Mouse (Mus musculus) MEL (cell line): ENCODE results near the gene Rspry1. TPM values are rescaled to one million over a fixed set of nuclear protein-coding genes. Genes with fewer than 3 reads are reported as not detected.

Source experiments
- DNase-seq: peaks from one replicate; pipeline ENCODE4 v3.0.0; 2011; ENCODE audit warnings: low read depth, low spot score
- H3K27ac ChIP-seq: 2 replicates; pipeline ENCODE4 v1.5.1; 2012; ENCODE audit warnings: low read depth, mild to moderate bottlenecking, control low read depth, low read length, moderate library complexity; ENCODE audit not compliant: control insufficient read depth
- H3K27me3 ChIP-seq, 2 experiments: fragments of 150-350 bp in 1 of 2; sonication (generic) in 1 of 2; 2 replicates each; pipeline ENCODE4 v1.6.1; 2012; ENCODE audit warnings: low read length in 2 of 2, mild to moderate bottlenecking in 2 of 2, improper control_type of control experiment in 1 of 2, moderate library complexity in 1 of 2; ENCODE audit not compliant: insufficient read depth in 2 of 2, control insufficient read depth in 1 of 2
- H3K36me3 ChIP-seq, 2 experiments: 2 replicates each; pipeline ENCODE4 v1.6.1; 2012 to 2014; ENCODE audit warnings: low read length in 2 of 2, improper control_type of control experiment in 1 of 2, inconsistent platforms in 1 of 2, mild to moderate bottlenecking in 1 of 2; ENCODE audit not compliant: insufficient read depth in 2 of 2, control insufficient read depth in 1 of 2
- H3K4me1 ChIP-seq, 2 experiments: fragments of 150-350 bp in 1 of 2; sonication (generic) in 1 of 2; 2 replicates each; pipeline ENCODE4 v1.6.1; 2012; ENCODE audit warnings: low read length in 2 of 2, improper control_type of control experiment in 1 of 2, mild to moderate bottlenecking in 1 of 2; ENCODE audit not compliant: insufficient read depth in 2 of 2, control insufficient read depth in 1 of 2
- H3K4me3 ChIP-seq, 2 experiments: fragments of 150-350 bp in 1 of 2; sonication (generic) in 1 of 2; 2 replicates each; pipeline ENCODE4 v1.5.1; 2012; ENCODE audit warnings: low read depth in 2 of 2, low read length in 2 of 2, mild to moderate bottlenecking in 2 of 2, moderate library complexity in 2 of 2, control low read depth in 1 of 2, improper control_type of control experiment in 1 of 2; ENCODE audit not compliant: control insufficient read depth in 1 of 2, insufficient read depth in 1 of 2
- H3K79me2 ChIP-seq: 2 replicates; pipeline ENCODE4 v1.6.1; 2012; ENCODE audit warnings: mild to moderate bottlenecking, low read length, moderate library complexity; ENCODE audit not compliant: control insufficient read depth, poor library complexity, insufficient read depth
- H3K9ac ChIP-seq: 2 replicates; pipeline ENCODE4 v1.6.1; 2012; ENCODE audit warnings: low read depth, mild to moderate bottlenecking, control low read depth, low read length, moderate library complexity; ENCODE audit not compliant: control insufficient read depth, poor library complexity, severe bottlenecking
- H3K9me3 ChIP-seq: fragments of 150-350 bp; sonication (generic); replicated peaks from 2 replicates; pipeline ENCODE4 v1.6.1; 2012; ENCODE audit warnings: mild to moderate bottlenecking, low read length, improper control_type of control experiment, moderate library complexity; ENCODE audit not compliant: insufficient read depth
- CHD2 ChIP-seq: IDR thresholded peaks from 2 replicates; pipeline ENCODE4 v1.6.1; 2011; ENCODE audit warnings: low read length, improper control_type of control experiment
- E2F4 ChIP-seq: IDR thresholded peaks from 2 replicates; pipeline ENCODE4 v1.6.1; 2011; ENCODE audit warnings: low read depth, low read length, improper control_type of control experiment, borderline replicate concordance
- ELF1 ChIP-seq: IDR thresholded peaks from 2 replicates; pipeline ENCODE4 v1.6.1; 2014; ENCODE audit warnings: low read depth, mild to moderate bottlenecking, inconsistent platforms, low read length, improper control_type of control experiment, moderate library complexity
- EP300 ChIP-seq, 2 experiments: IDR thresholded peaks; 2 replicates each; pipeline ENCODE4 v1.6.1; 2011; ENCODE audit warnings: improper control_type of control experiment in 2 of 2, low read length in 2 of 2, low read depth in 1 of 2, mild to moderate bottlenecking in 1 of 2
- ETS1 ChIP-seq: IDR thresholded peaks from 2 replicates; pipeline ENCODE4 v1.6.1; 2012; ENCODE audit warnings: low read depth, mild to moderate bottlenecking, inconsistent platforms, low read length, improper control_type of control experiment, moderate library complexity
- GABPA ChIP-seq: IDR thresholded peaks from 2 replicates; pipeline ENCODE4 v1.6.1; 2012; ENCODE audit warnings: low read depth, mild to moderate bottlenecking, inconsistent platforms, low read length, improper control_type of control experiment, moderate library complexity
- HCFC1 ChIP-seq: IDR thresholded peaks from 2 replicates; pipeline ENCODE4 v1.6.1; 2012; ENCODE audit warnings: low read depth, mild to moderate bottlenecking, inconsistent platforms, low read length, improper control_type of control experiment, moderate library complexity
- JUND ChIP-seq: IDR thresholded peaks from 2 replicates; pipeline ENCODE4 v1.6.1; 2011; ENCODE audit warnings: low read depth, mild to moderate bottlenecking, improper control_type of control experiment, low read length
- KAT2A ChIP-seq: conservative IDR thresholded peaks from 2 replicates; pipeline ENCODE4 v1.6.1; 2012; ENCODE audit warnings: low read depth, low read length, improper control_type of control experiment, inconsistent platforms
- MAFK ChIP-seq: IDR thresholded peaks from 2 replicates; pipeline ENCODE4 v1.6.1; 2011; ENCODE audit warnings: low read depth, mild to moderate bottlenecking, low read length, improper control_type of control experiment, borderline replicate concordance
- MAX ChIP-seq: IDR thresholded peaks from 2 replicates; pipeline ENCODE4 v1.6.1; 2011; ENCODE audit warnings: low read length, improper control_type of control experiment
- MAZ ChIP-seq: IDR thresholded peaks from 2 replicates; pipeline ENCODE4 v1.6.1; 2012; ENCODE audit warnings: low read depth, mild to moderate bottlenecking, inconsistent platforms, low read length, improper control_type of control experiment
- MXI1 ChIP-seq: IDR thresholded peaks from 2 replicates; pipeline ENCODE4 v1.6.1; 2011; ENCODE audit warnings: mild to moderate bottlenecking, low read depth, low read length, improper control_type of control experiment
- MYB ChIP-seq: IDR thresholded peaks from 2 replicates; pipeline ENCODE4 v1.6.1; 2011; ENCODE audit warnings: mild to moderate bottlenecking, low read depth, low read length, improper control_type of control experiment
- MYC ChIP-seq: IDR thresholded peaks from 2 replicates; pipeline ENCODE4 v1.6.1; 2011; ENCODE audit warnings: low read depth, mild to moderate bottlenecking, low read length, improper control_type of control experiment, moderate library complexity
- NELFE ChIP-seq: IDR thresholded peaks from 2 replicates; pipeline ENCODE4 v1.6.1; 2011; ENCODE audit warnings: low read depth, low read length, improper control_type of control experiment
- NRF1 ChIP-seq: IDR thresholded peaks from 2 replicates; pipeline ENCODE4 v1.6.1; 2014; ENCODE audit warnings: low read depth, mild to moderate bottlenecking, inconsistent platforms, low read length, improper control_type of control experiment, moderate library complexity; ENCODE audit not compliant: poor library complexity, insufficient read depth, severe bottlenecking
- POLR2A ChIP-seq, 2 experiments: IDR thresholded peaks; 2 replicates each; pipeline ENCODE4 v1.6.1; 2011 to 2012; ENCODE audit warnings: low read length in 2 of 2, mild to moderate bottlenecking in 2 of 2, control low read depth in 1 of 2, improper control_type of control experiment in 1 of 2, low read depth in 1 of 2, moderate library complexity in 1 of 2; ENCODE audit not compliant: control insufficient read depth in 1 of 2, insufficient read depth in 1 of 2, poor library complexity in 1 of 2
- SIN3A ChIP-seq: IDR thresholded peaks from 2 replicates; pipeline ENCODE4 v1.6.1; 2012; ENCODE audit warnings: low read length, improper control_type of control experiment, inconsistent platforms
- SMC3 ChIP-seq: IDR thresholded peaks from 2 replicates; pipeline ENCODE4 v1.6.1; 2011; ENCODE audit warnings: low read depth, low read length, improper control_type of control experiment
- TBP ChIP-seq: IDR thresholded peaks from 2 replicates; pipeline ENCODE4 v1.8.0; 2011; ENCODE audit warnings: low read depth, low read length, improper control_type of control experiment
- TCF12 ChIP-seq: IDR thresholded peaks from 2 replicates; pipeline ENCODE4 v1.6.1; 2014; ENCODE audit warnings: low read depth, mild to moderate bottlenecking, inconsistent platforms, low read length, improper control_type of control experiment, moderate library complexity
- UBTF ChIP-seq: IDR thresholded peaks from 2 replicates; pipeline ENCODE4 v1.6.1; 2012; ENCODE audit warnings: low read depth, mild to moderate bottlenecking, inconsistent platforms, low read length, improper control_type of control experiment, moderate library complexity, borderline replicate concordance; ENCODE audit not compliant: insufficient read depth
- USF2 ChIP-seq, 2 experiments: IDR thresholded peaks; 2 replicates each; pipeline ENCODE4 v1.6.1; 2011 to 2012; ENCODE audit warnings: improper control_type of control experiment in 2 of 2, low read length in 2 of 2, borderline replicate concordance in 1 of 2, inconsistent platforms in 1 of 2, low read depth in 1 of 2, mild to moderate bottlenecking in 1 of 2; ENCODE audit not compliant: insufficient read depth in 1 of 2
- ZMIZ1 ChIP-seq: IDR thresholded peaks from 2 replicates; pipeline ENCODE4 v1.6.1; 2012; ENCODE audit warnings: low read depth, mild to moderate bottlenecking, inconsistent platforms, low read length, improper control_type of control experiment, moderate library complexity
- ZNF384 ChIP-seq: IDR thresholded peaks from 2 replicates; pipeline ENCODE4 v1.6.1; 2012; ENCODE audit warnings: low read depth, mild to moderate bottlenecking, inconsistent platforms, low read length, improper control_type of control experiment
- polyA plus RNA-seq, 2 experiments: library from polyadenylated mRNA; stranded (reverse) in 1 of 2; unstranded in 1 of 2; fragments of >175 nt in 1 of 2; fragments of >200 nt in 1 of 2; gene quantifications; 2 replicates each; pipeline versions ENCODE4 v1.2.1 to v1.2.4; 2012; ENCODE audit warnings: low replicate concordance in 2 of 2, low read depth in 1 of 2; ENCODE audit not compliant: insufficient read length in 2 of 2, insufficient read depth in 1 of 2, missing spikeins in 1 of 2
- total RNA-seq: library from RNA; depleted of rRNA; stranded (reverse); fragments of 300-350 nt; gene quantifications from 2 replicates; pipeline ENCODE4 v1.2.3, GENCODE M21; 2012

Rspry1 gene
- total and polyA plus RNA-seq, 3 experiments, result 24.5 to 32.2 TPM; not detected in 1

- TF ChIP-seq CHD2 (peak; percentile 78), MXI1 (peak; percentile 43; the same call in 1 of the 2 replicates), HCFC1 (peak; percentile 59), NRF1 (0 out of 2 replicates have a peak, but pooled peaks have one; percentile 14), NELFE (peak; percentile 77), MYC (0 out of 2 replicates have a peak, but pooled peaks have one; percentile 35), JUND (no peak), EP300 (IDR thresholded peaks at IDR 0.05; ENCODE audit: low read depth in 1 of 2, low read length in 2 of 2) (0 out of 4 replicates have a peak, but pooled peaks of 1 of the 2 experiments have one; percentile 25), SMC3 (0 out of 2 replicates have a peak, but pooled peaks have one; percentile 11), MYB (no peak), ELF1 (peak; percentile 65), UBTF (0 out of 2 replicates have a peak, but pooled peaks have one; percentile 56), MAX (peak; percentile 38), MAFK (no peak), GABPA (no peak), MAZ (peak; percentile 32; the same call in 1 of the 2 replicates), USF2 (IDR thresholded peaks at IDR 0.05; ENCODE audit: borderline replicate concordance in 1 of 2, insufficient read depth in 1 of 2, low read depth in 1 of 2, low read length in 2 of 2) (no peak), SIN3A (peak; percentile 71; the same call in 1 of the 2 replicates), ETS1 (0 out of 2 replicates have a peak, but pooled peaks have one; percentile 25), E2F4 (0 out of 2 replicates have a peak, but pooled peaks have one; percentile 13), TBP (0 out of 2 replicates have a peak, but pooled peaks have one; percentile 14), ZNF384 (peak; percentile 98), ZMIZ1 (peak; percentile 90), POLR2A (IDR thresholded peaks at IDR 0.05; ENCODE audit: control insufficient read depth in 1 of 2, insufficient read depth in 1 of 2, low read depth in 1 of 2, low read length in 2 of 2, poor library complexity in 1 of 2) (peak; percentile 78 to 85), KAT2A (no peak), TCF12 (0 out of 2 replicates have a peak, but pooled peaks have one; percentile 16)
- Histone ChIP-seq H3K79me2 (peaks cover 6% of the 10 kb centered on the region), H3K9ac (peak within 1 kb of the TSS; percentile 93), H3K4me3 (peak within 1 kb of the TSS; percentile 88 to 90), H3K36me3 (peaks cover 3 to 15% of the 10 kb centered on the region in 2 experiments; a peak in 3 of 4 replicates), H3K27me3 (no peaks in the 10 kb centered on the region), H3K27ac (peak within 1 kb of the TSS; percentile 55), H3K9me3 (no peaks in the 10 kb centered on the region), H3K4me1 (peaks cover 3 to 7% of the 10 kb centered on the region in 2 experiments; a peak in 3 of 4 replicates)
- DNase-seq, result peak; percentile 96
These were observed 64.9 kb downstream of the Rspry1 start, which contains the start of gene Arl2bp for GRCm38 (mm10) chr8:94666456-94667308. Gene Arl2bp, plus strand, starts transcription at chr8:94666600.
